Mouse (Mus musculus): ENCODE data around the gene Foxi3.

The Foxi3 gene

GRCm38 (mm10) chr6:70986683-70987082 is 30.4 kb downstream of the Foxi3 start:
- DNase-seq (ENCODE audit: low spot score in 2 of 2) = no peak

GRCm38 (mm10) chr6:70996123-70996723 is 39.9 kb downstream of the Foxi3 start:
- no peak for DNase-seq (ENCODE audit: low spot score in 2 of 2)

GRCm38 (mm10) chr6:71002656-71003055 is 46.3 kb downstream of the Foxi3 start:
- no peak for DNase-seq (ENCODE audit: low spot score in 2 of 2)

- DNase-seq (ENCODE audit: low spot score in 2 of 2) = no peak
Measured at GRCm38 (mm10) chr6:71004161-71004560, 47.8 kb downstream of the Foxi3 start.
